ENCODE assay signal across 13 mouse cellular contexts in genomic region chr2:21037607-21038006, GRCm38 (mm10).
DNase-seq lines count a peak whose midpoint lies in the region; ATAC-seq lines count a peak whose summit lies in the region.
"Had no signal": no experiment of that assay in that cellular context is flagged by ENCODE, and none has a peak within 500 bp of the region (broad histone marks: within the 10 kb centered on the region; RNA-seq: fewer than 3 reads in every experiment).

No protein-coding gene starts in this region.

- WGBS in forebrain, embryonic 14.5 days, result 70% methylated on average over 3 of the region's 3 CpGs
- WGBS in forebrain, embryonic 10.5 days, result 88% methylated on average over 3 of the region's 3 CpGs
- WGBS in limb, embryonic 13.5 days, result 84% methylated on average over 3 of the region's 3 CpGs
- WGBS in limb, embryonic 10.5 days, result 93% methylated on average over 3 of the region's 3 CpGs

- no peak overlapping the region for H3K4me2 ChIP-seq in forebrain, embryonic 14.5 days (ENCODE audit: low read length)
- H3K4me2 ChIP-seq in limb, embryonic 13.5 days (replicated peaks), result no peak overlapping the region
- H3K4me2 ChIP-seq: liver, embryonic 13.5 days had no signal

- no peaks in the 10 kb centered on the region for H3K27me3 ChIP-seq in forebrain, embryonic 14.5 days (replicated peaks; ENCODE audit: control insufficient read depth, insufficient read depth, low read length)
- 0 out of 2 replicates have a peak, but pooled peaks cover 5% of the 10 kb centered on the region for H3K27me3 ChIP-seq in forebrain, embryonic 10.5 days (ENCODE audit: poor library complexity, severe bottlenecking)
- H3K27me3 ChIP-seq in limb, embryonic 13.5 days, result 0 out of 2 replicates have a peak, but pooled peaks cover 4% of the 10 kb centered on the region
- H3K27me3 ChIP-seq in limb, embryonic 10.5 days (ENCODE audit: low read depth, poor library complexity, severe bottlenecking), result no peaks in the 10 kb centered on the region
- H3K27me3 ChIP-seq: liver, embryonic 13.5 days; megakaryocyte, embryonic 14.5 days had no signal

- no peaks in the 10 kb centered on the region for H3K36me3 ChIP-seq in forebrain, embryonic 14.5 days (ENCODE audit: control insufficient read depth, insufficient read depth, low read length)
- H3K36me3 ChIP-seq in forebrain, embryonic 10.5 days (replicated peaks), result no peaks in the 10 kb centered on the region
- no peaks in the 10 kb centered on the region for H3K36me3 ChIP-seq in limb, embryonic 13.5 days
- no peaks in the 10 kb centered on the region for H3K36me3 ChIP-seq in limb, embryonic 10.5 days
- H3K36me3 ChIP-seq: liver, embryonic 13.5 days had no signal

- no peak overlapping the region for H3K27ac ChIP-seq in forebrain, embryonic 14.5 days (ENCODE audit: low read depth, low read length)
- H3K27ac ChIP-seq in forebrain, embryonic 10.5 days, result no peak overlapping the region
- no peak overlapping the region for H3K27ac ChIP-seq in limb, embryonic 13.5 days
- no peak overlapping the region for H3K27ac ChIP-seq in limb, embryonic 10.5 days
- H3K27ac ChIP-seq: kidney, postnatal 0 days; liver, embryonic 13.5 days had no signal

- H3K9ac ChIP-seq in forebrain, embryonic 14.5 days (ENCODE audit: low read length), result no peak overlapping the region
- H3K9ac ChIP-seq in limb, embryonic 13.5 days, result no peak overlapping the region
- H3K9ac ChIP-seq: liver, embryonic 13.5 days had no signal

- peak; percentile 44 for ATAC-seq in forebrain, embryonic 14.5 days
- peak; percentile 57 for ATAC-seq in limb, embryonic 13.5 days (ENCODE audit: low FRiP score, low read depth)

- no peaks in the 10 kb centered on the region for H3K9me3 ChIP-seq in forebrain, embryonic 14.5 days (replicated peaks; ENCODE audit: control insufficient read depth, low read length)
- H3K9me3 ChIP-seq in forebrain, embryonic 10.5 days, result no peaks in the 10 kb centered on the region
- H3K9me3 ChIP-seq in limb, embryonic 13.5 days, result no peaks in the 10 kb centered on the region
- no peaks in the 10 kb centered on the region for H3K9me3 ChIP-seq in limb, embryonic 10.5 days (replicated peaks)
- H3K9me3 ChIP-seq: liver, embryonic 13.5 days; megakaryocyte, embryonic 14.5 days had no signal

- peaks cover 15% of the 10 kb centered on the region for H3K4me1 ChIP-seq in forebrain, embryonic 14.5 days (ENCODE audit: control insufficient read depth, insufficient read depth, low read length)
- peaks cover 12% of the 10 kb centered on the region; the same call in 1 of the 2 replicates for H3K4me1 ChIP-seq in forebrain, embryonic 10.5 days
- peaks cover 13% of the 10 kb centered on the region; the same call in 1 of the 2 replicates for H3K4me1 ChIP-seq in limb, embryonic 13.5 days
- 0 out of 2 replicates have a peak, but pooled peaks cover 5% of the 10 kb centered on the region for H3K4me1 ChIP-seq in limb, embryonic 10.5 days
- H3K4me1 ChIP-seq: liver, embryonic 13.5 days had no signal

- no peak overlapping the region for H3K4me3 ChIP-seq in forebrain, embryonic 14.5 days (ENCODE audit: low read depth, low read length)
- H3K4me3 ChIP-seq in forebrain, embryonic 10.5 days, result no peak overlapping the region
- H3K4me3 ChIP-seq in limb, embryonic 13.5 days, result no peak overlapping the region
- no peak overlapping the region for H3K4me3 ChIP-seq in limb, embryonic 10.5 days
- H3K4me3 ChIP-seq: liver, embryonic 13.5 days; megakaryocyte, embryonic 14.5 days had no signal

- DNase-seq in forebrain, embryonic 14.5 days (ENCODE audit: low spot score), result no peak
- DNase-seq in forebrain, embryonic 10.5 days (ENCODE audit: extremely low spot score, low spot score), result no peak
- DNase-seq in limb, embryonic 10.5 days (ENCODE audit: low spot score), result no peak
- peak; percentile 12 for DNase-seq in brain, adult 2 months (ENCODE audit: low read depth, low spot score)
- DNase-seq in heart, postnatal 4 days, result peak; percentile 33
- DNase-seq in cerebellum, adult 9-10 months, result no peak
- DNase-seq in urinary bladder, adult 18-20 months (ENCODE audit: low spot score in 2 of 2), result no peak
- DNase-seq: adrenal gland, adult 2 months; liver, embryonic 13.5 days; thymus, adult 2 months had no signal

Comparison
In these comparisons a context has a peak if more than half of its experiments do, and no peak if none do; other contexts are left out.
1. DNase-seq: peak in brain, adult 2 months (single experiment) and heart, postnatal 4 days (single experiment); none in forebrain, embryonic 14.5 days (single experiment), forebrain, embryonic 10.5 days (single experiment), limb, embryonic 10.5 days (single experiment), cerebellum, adult 9-10 months (single experiment) and urinary bladder, adult 18-20 months (0 of 2).